8 mouse cellular contexts compared by ENCODE assay signal in genomic region chr4:135267521-135267920, GRCm38 (mm10). TPM values are rescaled to one million over a fixed set of nuclear protein-coding genes. Genes with fewer than 3 reads are reported as not detected.
DNase-seq lines count a peak whose midpoint lies in the region; ATAC-seq lines count a peak whose summit lies in the region.

No protein-coding gene starts in this region.

- H3K4me1 ChIP-seq in heart, embryonic 15.5 days (replicated peaks) = peaks cover 56% of the 10 kb centered on the region
- peaks cover 46% of the 10 kb centered on the region for H3K4me1 ChIP-seq in embryonic facial prominence, embryonic 10.5 days
- peaks cover 61% of the 10 kb centered on the region for H3K4me1 ChIP-seq in hindbrain, embryonic 13.5 days (replicated peaks)
- peaks cover 55% of the 10 kb centered on the region for H3K4me1 ChIP-seq in midbrain, embryonic 12.5 days

- no peaks in the 10 kb centered on the region for H3K27me3 ChIP-seq in heart, embryonic 15.5 days
- no peaks in the 10 kb centered on the region for H3K27me3 ChIP-seq in embryonic facial prominence, embryonic 10.5 days (replicated peaks; ENCODE audit: low read depth, poor library complexity, severe bottlenecking)
- H3K27me3 ChIP-seq in hindbrain, embryonic 13.5 days = no peaks in the 10 kb centered on the region
- no peaks in the 10 kb centered on the region for H3K27me3 ChIP-seq in midbrain, embryonic 12.5 days

- no peaks in the 10 kb centered on the region for H3K9me3 ChIP-seq in heart, embryonic 15.5 days (replicated peaks)
- H3K9me3 ChIP-seq in embryonic facial prominence, embryonic 10.5 days = no peaks in the 10 kb centered on the region
- H3K9me3 ChIP-seq in hindbrain, embryonic 13.5 days = no peaks in the 10 kb centered on the region
- H3K9me3 ChIP-seq in midbrain, embryonic 12.5 days = no peaks in the 10 kb centered on the region

- intact Hi-C loops in heart, postnatal 25 days (cut with DNase I) = no loop called here

- WGBS in heart, embryonic 15.5 days = 35% methylated on average over 8 of the region's 8 CpGs
- WGBS in embryonic facial prominence, embryonic 10.5 days = 61% methylated on average over 8 of the region's 8 CpGs
- 35% methylated on average over 8 of the region's 8 CpGs for WGBS in hindbrain, embryonic 13.5 days
- WGBS in midbrain, embryonic 12.5 days = 56% methylated on average over 8 of the region's 8 CpGs

- H3K4me2 ChIP-seq in heart, embryonic 15.5 days = peak overlapping the region; percentile 54
- peak overlapping the region; percentile 31 for H3K4me2 ChIP-seq in hindbrain, embryonic 13.5 days
- peak overlapping the region; percentile 13; the same call in 1 of the 2 replicates for H3K4me2 ChIP-seq in midbrain, embryonic 12.5 days (replicated peaks)

- peak overlapping the region; percentile 29 for H3K4me3 ChIP-seq in heart, embryonic 15.5 days
- H3K4me3 ChIP-seq in embryonic facial prominence, embryonic 10.5 days = peak overlapping the region; percentile 23; the same call in 1 of the 2 replicates
- no peak overlapping the region for H3K4me3 ChIP-seq in hindbrain, embryonic 13.5 days
- no peak overlapping the region for H3K4me3 ChIP-seq in midbrain, embryonic 12.5 days

- H3K36me3 ChIP-seq in heart, embryonic 15.5 days = no peaks in the 10 kb centered on the region
- H3K36me3 ChIP-seq in embryonic facial prominence, embryonic 10.5 days (replicated peaks) = peaks cover 62% of the 10 kb centered on the region
- 0 out of 2 replicates have a peak, but pooled peaks cover under 1% of the 10 kb centered on the region for H3K36me3 ChIP-seq in hindbrain, embryonic 13.5 days
- H3K36me3 ChIP-seq in midbrain, embryonic 12.5 days = no peaks in the 10 kb centered on the region

- 0 out of 2 replicates have a peak overlapping the region, but pooled peaks have one; percentile 25 for H3K9ac ChIP-seq in heart, embryonic 15.5 days
- H3K9ac ChIP-seq in hindbrain, embryonic 13.5 days = peak overlapping the region; percentile 53; the same call in 1 of the 2 replicates
- 0 out of 2 replicates have a peak overlapping the region, but pooled peaks have one; percentile 15 for H3K9ac ChIP-seq in midbrain, embryonic 12.5 days (replicated peaks)

- no peak for ATAC-seq in heart, embryonic 15.5 days (replicated peaks; ENCODE audit: insufficient number of reproducible peaks, insufficient read depth, low FRiP score, low read depth)
- no peak for ATAC-seq in hindbrain, embryonic 13.5 days (ENCODE audit: low FRiP score)
- ATAC-seq in midbrain, embryonic 12.5 days (ENCODE audit: low FRiP score, low read depth) = no peak

- H3K27ac ChIP-seq in heart, embryonic 15.5 days = peak overlapping the region; percentile 57
- H3K27ac ChIP-seq in embryonic facial prominence, embryonic 10.5 days (replicated peaks) = no peak overlapping the region
- H3K27ac ChIP-seq in hindbrain, embryonic 13.5 days = peak overlapping the region; percentile 58
- peak overlapping the region; percentile 42; the same call in 1 of the 2 replicates for H3K27ac ChIP-seq in midbrain, embryonic 12.5 days (replicated peaks)

- no peak for DNase-seq in heart, postnatal 25 days (ENCODE audit: low spot score)
- DNase-seq in embryonic facial prominence, embryonic 10.5 days (ENCODE audit: low spot score) = no peak
- DNase-seq in adrenal gland, adult (ENCODE audit: inconsistent age in 2 of 2, low spot score in 1 of 2) = no peak
- no peak for DNase-seq in cerebellum, postnatal 10 days
- no peak for DNase-seq in adrenal gland, adult 8-10 months

RNA-seq across cellular contexts. Expression of gene Clic4, which starts 5.1 kb away (rescaled TPM):
- 252 and 254 TPM in 2 replicates for polyA plus RNA-seq in heart, embryonic 15.5 days (2015; fragmentation: Nextera tagmentation; extraction: Ambion mirVana)
- 100 to 1,000 TPM; 249 to 269 TPM for total RNA-seq in heart, postnatal 25 days (2021)
- polyA plus RNA-seq in embryonic facial prominence, embryonic 10.5 days (2016; fragmentation: Nextera tagmentation; extraction: Ambion mirVana) = 207 and 211 TPM in 2 replicates
- 83.5 and 84.7 TPM in 2 replicates for polyA plus RNA-seq in hindbrain, embryonic 13.5 days (2015; fragmentation: Nextera tagmentation; extraction: Ambion mirVana)
- polyA plus RNA-seq in midbrain, embryonic 12.5 days (2016; fragmentation: Nextera tagmentation; extraction: Ambion mirVana) = 194 and 199 TPM in 2 replicates
- 10 to 100 TPM; 59.8 to 89.0 (median 74.4) TPM for total RNA-seq in adrenal gland, adult 8-10 months (2022)

Comparison
In these comparisons a context has a peak if more than half of its experiments do, and no peak if none do; other contexts are left out.
1. H3K4me3 ChIP-seq: peak in heart, embryonic 15.5 days (single experiment) and embryonic facial prominence, embryonic 10.5 days (single experiment); none in hindbrain, embryonic 13.5 days (single experiment) and midbrain, embryonic 12.5 days (single experiment).
2. Peak in every context shown above with its lines, with median percentiles within 50 percentile points of each other: H3K4me2 ChIP-seq and H3K9ac ChIP-seq.